Mouse (Mus musculus): Measurements from ENCODE around the gene Vmn2r108.
"Not testable (repeated sequence)": the region's sequence is repeated elsewhere in the genome, so short reads cannot be mapped to it uniquely, and the experiment has no call there.

Vmn2r108 gene

GRCm38 (mm10) chr17:20481231-20481630 is at the start of gene Vmn2r108:
Vmn2r108 (minus strand) TSS chr17:20481331.
- DNase-seq (ENCODE audit: low spot score): no peak

GRCm38 (mm10) chr17:20508247-20508646 is 27.1 kb upstream of the Vmn2r108 start:
- DNase-seq (ENCODE audit: low spot score): not testable (repeated sequence)

GRCm38 (mm10) chr17:20497858-20498257 is 16.7 kb upstream of the Vmn2r108 start, which contains the start of gene Vmn1r225:
Vmn1r225 (plus strand) TSS chr17:20498158.
- DNase-seq (ENCODE audit: low spot score): no peak

- DNase-seq (ENCODE audit: low spot score): no peak
These were observed 7.8 kb downstream of the Vmn2r108 start for GRCm38 (mm10) chr17:20473311-20473710.

- no peak for DNase-seq (ENCODE audit: low spot score)
These were observed 41.9 kb downstream of the Vmn2r108 start for GRCm38 (mm10) chr17:20439263-20439662.

GRCm38 (mm10) chr17:20413846-20414245 is 67.3 kb downstream of the Vmn2r108 start, which contains the start of gene Vmn1r224:
Vmn1r224 (plus strand) TSS chr17:20414146.
- DNase-seq (ENCODE audit: low spot score): no peak
